Mouse (Mus musculus) frontal cortex, postnatal 36 days (tissue): Measurements from ENCODE around the gene Prkacb.

ENCODE experiments used
- DNase-seq, 2 experiments: peaks; one replicate each; pipeline ENCODE4 v3.0.0; 2022; ENCODE audit warnings: low spot score in 2 of 2

Prkacb gene

GRCm38 (mm10) chr3:146719696-146720095, 93.1 kb downstream of the Prkacb start:
- no peak for DNase-seq

- DNase-seq = no peak
Measured at GRCm38 (mm10) chr3:146718251-146718650, 94.5 kb downstream of the Prkacb start.

- DNase-seq = no peak
Measured at GRCm38 (mm10) chr3:146712305-146712704, 100.5 kb downstream of the Prkacb start.

GRCm38 (mm10) chr3:146711559-146711958, 101.2 kb downstream of the Prkacb start:
- DNase-seq = peak in 1 of 2 experiments; percentile 63

GRCm38 (mm10) chr3:146711084-146711483, 101.7 kb downstream of the Prkacb start:
- DNase-seq = peak in 1 of 2 experiments; percentile 54

- DNase-seq = no peak
Measured at GRCm38 (mm10) chr3:146709086-146709485, 103.7 kb downstream of the Prkacb start.

GRCm38 (mm10) chr3:146708381-146708780, 104.4 kb downstream of the Prkacb start:
- no peak for DNase-seq

GRCm38 (mm10) chr3:146704099-146704498, 108.7 kb downstream of the Prkacb start:
- no peak for DNase-seq

DNA sequence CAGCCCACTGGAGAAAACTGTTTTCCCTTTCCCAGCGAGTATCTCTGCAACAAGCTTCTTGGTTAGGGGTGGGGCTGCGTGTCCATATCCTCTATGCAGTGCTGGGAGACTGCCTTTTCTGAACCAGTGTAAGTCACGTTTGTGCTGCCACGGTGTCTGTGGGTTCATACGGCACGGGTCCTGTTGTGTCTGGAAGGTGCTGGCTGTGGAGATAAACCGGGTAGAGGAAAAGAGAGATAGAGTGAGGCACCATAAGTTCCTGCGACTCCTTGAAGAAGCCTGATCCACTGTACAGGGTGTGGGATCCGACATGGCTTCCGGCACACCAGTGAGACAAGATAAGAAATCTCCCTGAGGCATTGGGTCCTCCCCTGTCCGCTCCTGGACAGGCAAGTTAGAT, 112.7 kb downstream of the Prkacb start:
- no peak for DNase-seq

- DNase-seq = no peak
Measured at GRCm38 (mm10) chr3:146698982-146699381, 113.8 kb downstream of the Prkacb start.

GRCm38 (mm10) chr3:146692547-146692946, 120.2 kb downstream of the Prkacb start:
- DNase-seq = no peak

- peak in 1 of 2 experiments; percentile 44 for DNase-seq
Measured at GRCm38 (mm10) chr3:146687121-146687725, 125.6 kb downstream of the Prkacb start.

GRCm38 (mm10) chr3:146686428-146686827, 126.4 kb downstream of the Prkacb start:
- no peak for DNase-seq

DNA sequence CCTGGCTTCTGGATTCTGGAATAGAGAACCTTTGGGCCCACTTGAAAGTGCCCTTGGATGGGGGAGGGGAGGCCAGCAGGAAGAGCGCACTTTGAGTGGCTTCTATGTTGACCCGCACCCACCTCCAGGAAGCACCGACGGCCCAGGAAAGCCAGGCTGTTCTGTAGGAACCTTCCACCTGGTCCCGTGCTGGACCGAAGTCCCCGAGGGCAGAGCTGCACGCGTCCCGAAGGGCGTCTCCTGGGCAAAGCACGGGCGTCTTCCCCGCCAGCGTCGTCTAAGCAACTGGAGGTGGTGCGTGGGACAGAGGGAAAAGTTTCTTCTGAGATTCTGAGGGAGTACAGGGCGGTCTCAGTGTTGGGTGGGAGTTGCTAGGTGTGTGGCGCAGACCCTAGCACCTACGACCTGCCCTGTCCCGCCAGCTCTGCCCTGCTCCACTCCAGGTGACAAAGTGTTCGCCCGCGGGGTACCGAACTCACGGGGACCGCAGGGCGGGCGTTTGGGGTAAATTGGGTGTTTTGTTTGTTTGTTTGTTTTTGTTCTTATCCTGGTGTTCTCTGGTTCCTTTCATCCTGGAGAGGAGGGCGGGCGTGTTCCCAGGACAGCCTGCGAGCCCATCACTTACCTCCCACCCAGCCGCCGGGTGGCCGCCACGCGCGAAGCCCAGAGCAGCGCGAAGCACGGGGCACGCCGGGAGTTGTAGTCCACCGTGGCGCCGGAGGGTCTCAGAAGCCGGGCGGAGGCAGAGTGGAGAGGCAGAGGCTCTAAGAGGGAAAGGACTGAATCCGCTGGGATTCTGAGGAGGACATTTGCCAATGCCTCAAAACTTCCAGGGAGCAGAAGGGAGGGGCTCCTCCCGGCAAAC, 127.7 kb downstream of the Prkacb start, which contains the start of gene Samd13:
Samd13 (minus strand) TSS at position 782 of the 865 bp plus-strand sequence.
- DNase-seq = peak in 1 of 2 experiments; percentile 33

- DNase-seq = no peak
Measured at GRCm38 (mm10) chr3:146683095-146683494, 129.7 kb downstream of the Prkacb start.

DNA sequence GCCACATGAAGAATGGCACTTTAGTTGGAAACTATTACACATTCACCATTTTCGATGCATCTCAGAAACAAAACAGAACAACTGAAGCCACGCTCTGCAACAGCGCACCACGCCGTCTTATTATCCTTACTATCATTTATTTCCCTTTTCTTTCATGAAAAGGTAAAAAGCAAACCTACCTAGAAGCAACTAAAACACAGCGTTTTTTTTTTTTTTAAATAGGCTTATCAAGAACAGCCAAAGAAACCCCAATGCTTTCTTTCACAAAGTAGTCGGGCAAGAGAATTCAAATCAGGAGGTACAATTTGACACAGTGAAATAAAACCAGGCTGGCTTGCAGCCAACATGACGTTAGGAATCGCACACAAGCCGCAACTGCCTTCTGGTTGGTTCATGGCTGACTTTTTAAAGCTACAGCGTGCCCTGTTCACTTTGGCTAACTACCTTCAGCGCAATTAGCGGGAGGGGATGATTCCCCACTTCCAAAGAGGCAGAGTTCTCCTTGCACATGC, 130.6 kb downstream of the Prkacb start:
- DNase-seq = peak; percentile 60 to 80

DNA sequence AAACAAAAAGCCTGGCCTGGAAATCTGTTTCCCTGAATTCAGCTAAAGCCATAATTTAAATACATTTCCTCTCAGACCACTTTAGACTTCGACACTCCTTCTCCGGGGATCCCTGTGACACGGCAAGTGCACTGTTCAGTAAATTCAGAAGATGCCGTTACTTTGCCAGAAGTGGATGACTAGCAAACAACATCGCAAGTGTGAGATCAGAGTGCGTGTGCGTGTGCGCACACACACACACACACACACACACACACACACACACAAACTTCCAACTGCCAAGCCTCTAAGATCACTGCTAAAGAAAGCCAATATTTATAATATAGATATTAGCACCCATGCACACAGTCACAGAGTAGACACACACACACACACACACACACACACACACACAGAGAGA, 131.1 kb downstream of the Prkacb start:
- DNase-seq = no peak

GRCm38 (mm10) chr3:146680625-146681024, 132.2 kb downstream of the Prkacb start:
- no peak for DNase-seq

GRCm38 (mm10) chr3:146679646-146680045, 133.1 kb downstream of the Prkacb start:
- DNase-seq = no peak
